Mouse (Mus musculus) kidney, postnatal 36 days (tissue): ENCODE measurements at regions not wholly inside any gene's neighbourhood (a gene's known extent, or its start where the extent isn't known, plus 50 kb on each side); places are given as distances from the start of the nearest gene placed in this dataset.

Experiments
- DNase-seq, 2 experiments: peaks; one replicate each; pipeline ENCODE4 v3.0.0; 2021 to 2022; ENCODE audit warnings: mixed read lengths in 2 of 2

DNA sequence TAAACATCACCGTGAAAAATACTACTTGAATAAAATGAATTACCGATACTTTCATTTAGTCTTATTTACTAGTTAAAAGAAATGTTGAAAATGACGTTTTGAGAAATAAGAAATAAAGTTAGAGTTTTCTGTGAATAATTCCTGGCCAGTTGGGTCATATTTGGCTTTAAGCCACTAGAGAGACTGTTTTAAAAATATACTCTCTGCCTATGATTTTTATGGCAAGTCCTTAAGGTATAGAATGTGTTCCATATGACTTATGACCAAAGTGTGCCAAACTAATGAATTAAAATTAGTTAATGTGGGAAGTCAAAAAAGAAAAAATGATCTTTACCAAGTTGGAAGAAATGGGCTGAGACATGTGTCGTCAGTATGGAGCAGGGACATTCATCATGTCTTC lies 354.2 kb upstream of the Col3a1 start:
- no peak for DNase-seq

DNA sequence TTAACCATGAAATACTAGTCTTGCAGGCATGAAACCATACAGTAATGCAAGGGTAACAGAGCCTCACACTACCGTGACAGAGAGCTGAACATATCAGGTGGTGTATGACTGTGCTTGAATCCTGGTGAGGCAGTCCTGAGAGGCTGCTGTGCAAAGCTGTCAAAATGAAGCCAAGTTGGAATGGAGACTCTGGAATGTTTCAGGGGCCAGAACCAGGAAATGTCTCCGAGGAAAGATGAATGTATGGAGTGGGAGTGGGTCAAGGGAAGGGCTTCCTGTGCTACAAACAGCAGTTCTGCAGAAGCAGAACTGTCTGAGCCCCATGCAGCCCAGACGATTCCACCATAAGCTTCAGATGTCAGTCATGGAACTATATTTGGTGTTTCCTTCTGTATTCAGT lies 324.2 kb upstream of the Col3a1 start:
- no peak for DNase-seq

DNA sequence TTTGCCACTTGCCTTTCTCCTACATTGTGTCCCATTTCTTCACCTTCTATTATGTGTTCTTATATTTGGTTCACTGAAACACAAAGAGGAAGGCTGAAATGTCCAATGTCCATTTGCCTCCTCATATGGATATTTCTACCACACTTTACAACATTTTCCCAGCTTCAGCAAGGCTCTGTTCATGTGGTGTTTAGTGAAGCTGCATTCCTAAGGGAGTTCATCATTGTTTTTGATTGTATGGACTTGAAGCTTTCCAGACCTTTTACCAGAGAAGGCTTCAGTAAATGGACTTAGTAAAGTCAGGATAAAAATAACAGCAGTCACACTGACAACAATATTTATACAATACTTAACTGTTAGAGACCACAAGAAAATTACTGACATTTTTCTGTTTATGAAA lies 290.8 kb upstream of the Col3a1 start:
- no peak for DNase-seq

DNA sequence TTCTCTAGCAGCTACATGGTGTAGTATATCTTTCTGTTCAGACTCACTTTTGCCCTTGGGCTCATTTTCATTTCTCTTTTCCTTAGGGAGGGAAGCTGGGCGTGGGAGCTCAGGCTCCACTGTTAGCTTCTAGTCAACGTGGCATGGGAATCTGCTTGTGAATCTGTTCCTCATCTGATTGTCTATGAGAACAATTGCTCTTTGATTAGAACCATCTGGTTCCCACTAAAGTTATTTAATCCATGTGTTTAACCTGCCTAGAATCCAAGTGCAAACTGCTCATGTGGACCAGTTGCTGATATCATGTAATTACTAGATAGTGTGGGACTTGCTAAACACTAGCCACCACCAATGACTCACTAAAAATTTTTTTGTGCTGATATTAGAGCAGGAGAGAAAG lies 290.1 kb upstream of the Col3a1 start:
- DNase-seq: no peak

DNA sequence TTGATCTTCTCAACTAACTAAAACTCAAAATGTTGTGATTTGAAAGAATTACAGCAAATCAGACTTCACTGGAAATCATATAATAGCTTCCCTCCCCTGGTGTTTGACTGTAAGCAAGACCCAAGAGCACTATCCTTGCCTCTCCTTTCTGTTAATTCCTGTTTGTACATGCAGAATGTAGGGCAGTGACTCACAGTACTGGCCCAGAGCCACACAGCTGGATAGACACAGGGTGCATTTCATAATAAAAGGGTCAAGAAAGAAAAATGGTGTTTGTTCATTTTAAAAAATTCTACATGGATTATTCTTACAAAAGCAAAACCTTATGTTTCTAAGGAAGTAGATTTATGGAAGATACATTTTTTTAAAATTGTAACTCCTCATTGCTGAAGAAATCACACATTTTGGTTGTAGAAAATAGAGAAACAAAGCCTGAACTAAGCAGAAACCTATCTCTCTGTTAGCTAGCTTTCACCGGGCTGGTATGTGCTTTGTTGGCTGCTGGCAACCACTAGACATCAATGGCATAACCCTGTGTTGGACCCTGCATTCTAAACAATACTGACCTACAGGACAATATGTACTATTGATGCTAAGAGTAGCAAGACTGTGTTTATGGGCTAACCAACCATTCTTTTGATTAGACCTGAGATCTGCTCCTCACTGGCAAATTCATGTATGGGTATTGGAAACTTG lies 289.0 kb upstream of the Col3a1 start:
- DNase-seq: peak; percentile 42 to 54

DNA sequence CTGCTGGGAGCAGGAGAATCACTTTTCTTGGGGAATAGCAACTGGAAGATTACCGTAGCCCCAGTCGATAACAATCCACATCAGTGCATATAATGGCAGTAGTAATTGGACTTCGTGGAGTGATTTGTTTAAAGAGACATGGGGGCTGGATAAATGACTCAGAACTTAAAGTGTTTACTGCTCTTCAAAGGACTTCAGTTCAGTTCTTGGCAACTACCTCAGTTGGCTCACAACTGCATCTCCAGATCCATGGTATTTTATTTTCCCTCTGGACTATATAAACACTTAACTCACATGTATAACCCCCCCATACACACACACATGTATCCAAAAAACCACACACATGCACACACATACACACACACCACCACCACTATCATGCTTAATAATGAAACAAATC lies 288.0 kb upstream of the Col3a1 start:
- DNase-seq: no peak

DNA sequence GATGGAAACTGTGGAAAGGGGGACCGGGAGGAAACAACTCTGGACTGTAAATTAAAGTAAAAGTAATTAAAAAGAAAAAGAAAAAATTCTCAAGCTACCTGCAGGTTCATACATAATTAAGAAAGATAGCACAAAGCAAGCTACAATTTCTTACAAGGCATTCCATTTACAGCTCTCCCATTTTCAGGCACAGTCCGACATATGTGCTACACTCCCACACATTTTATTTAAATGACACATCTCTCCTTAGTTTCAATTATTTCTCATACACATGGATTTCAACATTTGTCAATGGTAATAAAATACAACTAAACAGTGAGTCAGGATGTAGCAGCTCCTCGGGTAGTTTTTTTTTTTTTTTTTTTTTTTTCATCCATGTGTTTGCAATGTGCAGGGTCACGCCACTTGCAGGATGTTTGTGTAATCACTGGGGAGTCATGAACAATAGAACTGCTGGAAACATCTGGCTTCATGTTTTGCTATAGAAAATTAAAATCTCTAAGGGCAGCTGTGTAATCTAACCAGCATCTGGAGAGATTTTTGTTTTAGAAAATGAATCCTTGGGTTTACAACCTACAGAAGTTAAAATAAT lies 279.8 kb upstream of the Col3a1 start:
- DNase-seq: no peak

DNA sequence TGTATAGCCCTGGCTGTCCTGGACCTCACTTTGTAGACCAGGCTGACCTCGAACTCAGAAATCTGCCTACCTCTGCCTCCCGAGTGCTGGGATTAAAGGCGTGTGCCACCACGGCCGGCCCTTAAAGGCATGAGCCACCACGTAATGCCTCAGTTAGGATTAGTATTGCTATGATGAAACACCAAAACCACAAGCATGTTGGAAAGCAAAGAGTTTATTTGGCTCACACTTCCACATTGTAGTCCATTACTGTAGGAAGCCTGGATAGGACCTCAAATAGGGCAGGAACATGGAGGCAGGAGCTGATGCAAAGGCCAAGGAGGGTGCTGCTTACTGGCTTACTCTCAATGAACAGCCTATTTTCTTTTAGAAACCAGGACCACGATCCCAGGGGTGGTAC lies 278.0 kb upstream of the Col3a1 start:
- no peak for DNase-seq

DNA sequence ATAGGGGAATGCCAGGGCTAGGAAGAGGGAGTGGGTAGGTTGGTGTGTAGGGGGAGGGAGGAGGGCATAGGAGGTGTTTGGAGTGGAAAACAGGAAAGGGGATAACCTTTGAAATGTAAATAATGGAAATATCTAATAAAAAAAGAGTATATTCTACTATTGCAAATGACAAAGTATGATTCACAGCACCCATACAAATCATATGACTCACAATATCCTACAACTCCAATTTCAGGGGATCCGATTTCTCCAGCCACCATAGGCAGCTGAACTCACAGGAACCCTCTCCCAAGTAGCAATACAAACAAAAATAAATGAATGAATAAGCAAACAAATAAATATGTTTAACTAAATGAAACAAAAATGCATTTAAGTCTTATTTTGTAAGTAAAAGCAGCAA lies 270.0 kb upstream of the Col3a1 start:
- no peak for DNase-seq

DNA sequence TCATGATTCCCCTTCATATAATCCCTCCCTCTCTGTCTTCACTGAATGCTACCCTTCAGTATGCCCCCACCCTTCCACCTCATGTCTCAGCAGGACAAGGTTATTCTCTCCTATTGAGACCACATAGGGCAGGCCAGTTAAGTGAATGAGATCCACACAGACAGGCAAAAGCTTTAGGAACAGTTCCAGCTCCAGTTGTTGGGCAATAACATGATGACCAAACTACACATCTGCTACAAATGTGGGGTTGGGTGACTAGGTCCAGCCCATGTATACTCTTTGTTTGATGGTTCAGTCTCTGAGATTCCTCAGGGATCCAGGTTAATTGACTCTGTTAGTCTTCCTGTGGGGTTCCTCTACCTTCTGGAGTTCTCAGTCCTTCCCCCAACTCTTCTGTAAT lies 269.5 kb upstream of the Col3a1 start:
- no peak for DNase-seq

DNA sequence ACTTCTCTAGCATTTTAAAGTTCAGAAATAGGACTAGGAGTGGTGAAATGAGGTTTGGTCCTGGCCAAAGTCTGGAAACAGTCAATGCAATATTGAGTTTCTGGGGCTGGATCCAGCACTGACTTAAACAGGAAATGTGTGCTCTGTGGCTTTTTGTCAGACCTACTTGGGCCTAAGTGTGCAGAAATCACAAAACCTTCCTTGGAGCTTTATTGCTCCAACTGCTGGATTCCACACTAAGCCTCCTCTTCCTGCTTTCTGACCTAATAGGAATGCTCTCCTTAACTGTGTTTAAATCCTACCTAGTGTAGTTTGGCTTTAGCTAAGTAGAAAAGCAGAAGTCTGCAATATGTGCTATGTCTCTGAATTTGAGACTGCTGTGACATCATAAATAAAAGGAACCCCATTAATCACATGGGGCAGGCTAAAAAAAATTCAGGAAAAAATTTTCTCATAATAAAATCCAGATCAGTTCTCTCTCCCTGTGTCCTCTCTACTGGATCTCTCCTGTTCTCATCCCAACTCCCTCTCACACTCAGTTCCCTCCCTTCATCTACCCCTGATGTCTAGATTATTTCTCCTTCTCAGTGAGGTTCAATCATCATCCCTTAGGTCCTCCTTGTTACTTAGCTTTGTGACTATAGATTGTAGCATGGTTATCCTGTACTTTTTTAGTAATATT lies 268.0 kb upstream of the Col3a1 start:
- no peak for DNase-seq

DNA sequence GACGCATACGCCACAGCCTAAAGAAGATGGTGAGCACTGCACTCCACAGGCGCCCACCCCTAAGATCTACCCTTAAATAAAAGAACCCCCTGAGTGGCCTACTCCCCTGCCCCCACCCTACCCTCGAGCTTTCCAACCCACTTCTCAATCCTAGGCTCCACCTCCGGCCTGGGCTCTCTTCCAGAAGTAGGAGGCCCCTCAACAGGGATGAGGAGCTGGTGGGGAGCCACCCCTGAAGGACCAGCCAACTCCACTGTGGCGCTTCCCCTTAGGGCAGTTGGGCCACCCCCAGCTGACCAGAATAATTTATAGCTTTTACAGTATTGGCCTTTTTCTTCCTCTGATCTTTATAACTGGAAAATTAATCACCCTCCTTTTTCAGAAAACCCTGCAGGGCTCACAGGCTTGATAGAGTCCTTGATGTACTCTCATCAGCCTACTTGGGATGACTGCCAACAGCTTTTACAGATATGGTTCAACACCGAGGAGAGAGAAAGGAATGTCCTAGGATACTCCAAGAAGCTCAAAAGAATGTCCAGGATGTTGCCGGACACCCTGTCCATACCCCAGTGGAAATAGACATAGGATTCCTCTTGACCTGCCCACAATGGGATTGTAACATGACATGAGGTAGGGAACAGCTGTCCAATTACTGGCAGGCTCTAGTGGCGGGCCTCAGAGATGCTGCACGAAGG lies 220.3 kb upstream of the Col3a1 start:
- DNase-seq: peak in 1 of 2 experiments; percentile 1

DNA sequence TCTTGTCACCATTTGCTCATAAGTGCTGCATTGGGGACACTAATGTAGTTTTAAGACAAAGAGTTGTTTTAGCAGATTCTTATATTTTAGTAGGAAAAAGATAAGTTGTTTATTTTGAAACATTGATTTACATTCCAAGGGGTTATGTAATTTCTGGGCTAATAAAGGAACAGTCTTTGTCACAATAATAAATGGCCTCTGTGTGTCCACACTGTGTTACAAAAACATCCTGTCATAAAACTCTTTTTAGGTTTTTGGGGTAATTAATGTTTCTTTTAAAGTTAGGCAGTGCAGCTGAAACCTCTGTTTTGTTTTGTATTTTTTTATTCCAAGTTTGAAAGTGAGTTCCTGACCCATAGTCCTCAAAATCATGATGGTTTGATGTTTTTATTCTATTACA lies 210.4 kb upstream of the Col3a1 start:
- DNase-seq: peak in 1 of 2 experiments; percentile 15

DNA sequence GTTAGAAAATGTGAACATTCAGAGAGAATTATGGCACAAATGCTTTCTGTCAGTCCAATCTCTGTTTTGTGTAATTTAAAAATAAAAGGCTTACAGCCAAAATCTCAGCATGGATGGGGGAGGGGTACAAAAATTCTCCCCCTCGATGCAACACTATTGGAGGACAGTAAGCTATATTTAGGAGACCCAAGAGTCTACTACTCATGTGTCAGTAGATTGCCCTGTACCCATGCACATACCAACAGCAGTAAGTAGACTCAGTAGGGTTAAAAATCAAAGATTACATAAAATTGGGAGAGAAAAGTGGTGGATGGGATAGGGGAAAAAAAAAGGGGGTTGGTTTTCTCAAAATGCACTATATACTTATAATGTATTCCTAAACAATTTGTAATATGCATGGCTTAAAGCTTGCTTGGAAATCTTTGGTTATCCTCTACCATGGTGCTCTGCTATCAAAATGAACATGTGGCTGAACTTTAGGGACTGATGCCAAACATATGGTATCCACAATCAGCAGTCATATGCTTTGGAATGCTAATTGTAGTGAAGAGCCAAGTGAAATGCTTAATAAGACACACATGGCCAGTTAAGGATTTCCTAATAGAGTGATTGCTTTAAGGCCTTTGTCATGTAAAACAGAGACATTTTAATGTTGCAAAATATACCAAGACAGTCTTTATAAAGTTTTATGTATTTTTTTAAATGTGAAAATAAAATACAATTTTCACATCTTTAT lies 194.8 kb upstream of the Col3a1 start:
- DNase-seq: no peak

DNA sequence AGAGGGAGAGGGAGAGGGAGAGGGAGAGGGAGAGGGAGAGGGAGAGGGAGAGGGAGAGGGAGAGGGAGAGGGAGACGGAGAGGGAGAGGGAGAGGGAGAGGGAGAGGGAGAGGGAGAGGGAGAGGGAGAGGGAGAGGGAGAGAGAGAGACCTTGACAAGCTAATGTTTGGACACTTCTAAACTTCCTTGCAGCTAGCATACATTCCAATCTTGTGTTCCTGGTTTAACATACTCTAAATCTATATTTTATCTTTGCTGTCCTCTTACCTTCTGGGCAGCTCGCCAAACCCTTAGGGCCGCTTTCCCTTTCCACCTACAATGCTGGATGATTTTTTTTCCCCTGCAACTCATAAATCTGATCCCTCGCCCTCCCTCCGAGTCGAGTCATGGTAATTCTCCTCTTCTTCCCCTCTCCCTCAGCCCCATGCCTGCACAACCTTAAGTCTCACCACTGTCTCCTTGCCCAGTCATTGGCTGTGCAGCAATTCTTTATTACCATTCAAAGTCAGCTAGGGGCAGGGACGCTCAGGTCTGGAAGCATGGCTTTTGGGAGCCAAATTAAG lies 176.1 kb upstream of the Col3a1 start:
- DNase-seq: no peak

DNA sequence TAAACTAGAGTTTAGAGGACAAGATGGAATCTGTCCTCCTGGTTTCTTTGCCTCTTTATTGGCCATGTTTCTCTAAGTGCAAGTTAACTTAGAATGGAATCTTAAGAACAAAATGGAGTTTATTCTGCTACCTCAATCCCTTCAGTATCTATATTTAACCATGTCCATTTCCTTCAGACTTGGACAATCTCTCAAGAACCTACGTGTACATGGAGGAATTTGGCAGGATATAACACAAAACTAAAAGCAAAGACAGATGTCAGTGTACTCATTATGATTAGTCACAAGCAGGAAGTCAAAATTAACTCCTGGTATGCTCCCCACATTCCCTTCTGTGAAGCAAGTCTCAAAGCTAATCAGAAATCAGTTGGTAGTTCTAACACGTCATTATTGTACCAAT lies 164.3 kb upstream of the Col3a1 start:
- DNase-seq: no peak

DNA sequence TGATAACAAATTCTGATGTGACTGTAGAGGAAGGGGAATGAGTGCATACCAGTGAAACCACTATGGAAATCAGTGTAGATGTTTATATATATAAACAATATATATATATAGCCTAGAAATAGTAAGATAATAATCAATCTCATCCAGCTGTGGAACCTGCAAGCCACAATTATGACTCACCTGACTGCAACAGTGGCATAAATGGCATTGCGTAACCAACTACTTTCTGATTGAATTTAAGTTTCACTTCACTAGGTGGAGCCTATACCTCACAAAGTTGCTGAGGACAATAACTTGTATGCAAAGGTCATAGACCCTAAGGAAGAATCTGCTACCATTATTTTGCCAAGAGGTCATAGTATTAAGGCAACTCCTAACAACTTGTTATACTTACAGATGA lies 129.7 kb upstream of the Col3a1 start:
- DNase-seq: no peak

DNA sequence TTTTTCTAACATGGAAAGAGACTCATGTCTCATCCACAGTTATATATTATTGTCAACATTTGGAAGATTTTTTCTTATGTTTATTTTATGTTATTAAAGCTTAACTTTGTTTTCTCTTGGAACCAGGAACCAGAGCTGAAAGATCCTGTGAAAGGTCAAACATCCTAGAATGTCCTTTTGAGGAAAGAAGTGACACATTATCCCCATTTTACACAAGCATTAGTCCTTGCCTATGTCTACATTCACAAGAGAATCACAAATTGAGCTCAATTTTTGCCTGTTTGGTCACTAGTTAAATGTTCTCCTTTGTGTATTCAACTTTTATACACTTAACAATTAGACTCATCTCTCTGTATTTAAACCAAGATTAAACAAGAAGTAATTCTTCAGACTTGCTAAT lies 126.0 kb upstream of the Col3a1 start:
- DNase-seq: no peak

DNA sequence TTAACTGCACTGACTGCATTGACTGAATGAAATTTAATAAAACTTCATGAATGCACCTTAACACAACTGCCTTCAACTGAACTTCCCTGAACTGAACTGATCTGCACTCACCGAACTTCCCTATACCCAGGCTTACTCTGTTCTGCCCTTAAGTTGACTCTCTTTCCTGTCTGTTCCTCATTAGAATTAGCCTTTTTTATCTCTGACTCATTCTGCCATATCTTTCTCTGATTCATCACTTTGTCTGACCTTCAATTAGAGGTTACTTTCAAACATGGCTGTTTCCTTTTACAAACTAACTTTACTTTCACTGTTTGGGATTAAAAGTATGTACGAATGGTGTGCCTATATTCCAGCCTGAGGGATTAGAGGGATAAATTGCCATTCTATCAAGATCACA lies 103.4 kb upstream of the Col3a1 start:
- no peak for DNase-seq

DNA sequence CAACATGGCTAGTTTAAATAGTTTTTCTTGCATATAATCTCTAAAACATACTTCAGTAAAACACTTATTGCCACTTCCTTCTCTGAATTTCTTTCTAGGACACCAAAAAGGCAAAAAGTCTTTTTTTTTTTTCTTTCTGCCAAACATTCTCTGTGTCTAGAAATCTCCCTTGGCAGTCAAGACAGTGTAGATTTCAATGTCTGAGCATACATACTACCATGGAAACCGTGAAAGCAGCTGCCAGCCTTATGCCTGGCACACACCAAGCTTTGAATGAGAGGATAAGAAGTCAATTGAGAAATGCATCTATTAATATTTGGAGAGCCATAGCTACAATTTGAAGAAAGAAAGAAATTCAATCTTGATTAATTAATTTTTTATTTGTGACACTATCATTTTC lies 95.1 kb upstream of the Col3a1 start:
- DNase-seq: no peak
